Mouse (Mus musculus): ENCODE measurements around the gene Ralgps1. TPM values are rescaled to one million over a fixed set of nuclear protein-coding genes. Genes with fewer than 3 reads are reported as not detected.

The Ralgps1 gene
- polyA plus RNA-seq, 1 experiment from 2014 or later, result 0.63 TPM

- H3K9me3 ChIP-seq (replicated peaks), result no peaks in the 10 kb centered on the region
- no peak for ATAC-seq (ENCODE audit: low read depth)
- H3K27me3 ChIP-seq, result no peaks in the 10 kb centered on the region
- no peak overlapping the region for H3K4me3 ChIP-seq (replicated peaks)
- H3K4me2 ChIP-seq, result no peak overlapping the region
- no peaks in the 10 kb centered on the region for H3K36me3 ChIP-seq
- no peak overlapping the region for H3K27ac ChIP-seq
- H3K4me1 ChIP-seq (replicated peaks), result peaks cover 54% of the 10 kb centered on the region
- no peak overlapping the region for H3K9ac ChIP-seq
- 77% methylated on average over 9 of the region's 9 CpGs for whole genome bisulfite sequencing (ENCODE audit: insufficient replicate concordance)
- no peak for DNase-seq
Measured at GRCm38 (mm10) chr2:33254318-33254985, 116.8 kb downstream of the Ralgps1 start.

GRCm38 (mm10) chr2:33253572-33254190 is 117.6 kb downstream of the Ralgps1 start:
- WGBS (ENCODE audit: insufficient replicate concordance), result 48% methylated on average over 4 of the region's 4 CpGs
- H3K36me3 ChIP-seq, result no peaks in the 10 kb centered on the region
- peaks cover 62% of the 10 kb centered on the region for H3K4me1 ChIP-seq (replicated peaks)
- DNase-seq (no peak), ATAC-seq (ENCODE audit: low read depth) (no peak)
- H3K4me3 ChIP-seq (replicated peaks), result no peak overlapping the region
- H3K27ac ChIP-seq, result no peak overlapping the region
- H3K9me3 ChIP-seq (replicated peaks), result no peaks in the 10 kb centered on the region
- H3K4me2 ChIP-seq, result no peak overlapping the region
- H3K27me3 ChIP-seq, result no peaks in the 10 kb centered on the region
- no peak overlapping the region for H3K9ac ChIP-seq

DNA sequence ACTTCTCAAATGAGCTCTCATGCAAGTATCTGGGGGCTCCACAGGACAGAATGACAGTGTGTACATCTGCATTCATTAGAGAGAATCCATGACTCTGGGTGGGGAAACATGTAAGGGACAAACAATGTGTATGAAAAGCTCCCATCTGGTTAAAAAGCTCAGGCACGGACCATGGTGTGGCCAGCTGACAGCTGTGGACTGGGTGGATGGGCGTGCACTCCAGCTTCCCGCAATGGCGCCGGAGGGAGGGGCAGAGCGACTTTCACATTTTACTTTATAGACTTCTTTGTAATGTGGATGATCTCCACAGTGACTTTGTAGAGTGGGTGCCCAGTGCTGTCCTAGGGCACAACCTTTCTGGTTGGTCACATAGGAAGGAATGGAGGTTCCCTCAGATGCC is 118.5 kb downstream of the Ralgps1 start:
- DNase-seq (no peak), ATAC-seq (ENCODE audit: low read depth) (no peak)
- 80% methylated on average over 6 of the region's 6 CpGs for WGBS (ENCODE audit: insufficient replicate concordance)
- Histone ChIP-seq H3K4me1 (replicated peaks) (peaks cover 70% of the 10 kb centered on the region), H3K9ac (no peak overlapping the region), H3K27ac (no peak overlapping the region), H3K4me2 (no peak overlapping the region), H3K36me3 (no peaks in the 10 kb centered on the region), H3K9me3 (replicated peaks) (no peaks in the 10 kb centered on the region), H3K4me3 (replicated peaks) (no peak overlapping the region), H3K27me3 (no peaks in the 10 kb centered on the region)

- Histone ChIP-seq H3K36me3 (no peaks in the 10 kb centered on the region), H3K4me3 (replicated peaks) (no peak overlapping the region), H3K4me1 (replicated peaks) (peaks cover 47% of the 10 kb centered on the region), H3K9me3 (replicated peaks) (no peaks in the 10 kb centered on the region), H3K27ac (peak overlapping the region; percentile 2; the same call in 1 of the 2 replicates), H3K4me2 (no peak overlapping the region), H3K9ac (no peak overlapping the region), H3K27me3 (no peaks in the 10 kb centered on the region)
- WGBS (ENCODE audit: insufficient replicate concordance), result 51% methylated on average over 3 of the region's 3 CpGs
- ATAC-seq (ENCODE audit: low read depth), result no peak
- DNase-seq, result no peak
Measured at GRCm38 (mm10) chr2:33249922-33250633, 121.2 kb downstream of the Ralgps1 start.

DNA sequence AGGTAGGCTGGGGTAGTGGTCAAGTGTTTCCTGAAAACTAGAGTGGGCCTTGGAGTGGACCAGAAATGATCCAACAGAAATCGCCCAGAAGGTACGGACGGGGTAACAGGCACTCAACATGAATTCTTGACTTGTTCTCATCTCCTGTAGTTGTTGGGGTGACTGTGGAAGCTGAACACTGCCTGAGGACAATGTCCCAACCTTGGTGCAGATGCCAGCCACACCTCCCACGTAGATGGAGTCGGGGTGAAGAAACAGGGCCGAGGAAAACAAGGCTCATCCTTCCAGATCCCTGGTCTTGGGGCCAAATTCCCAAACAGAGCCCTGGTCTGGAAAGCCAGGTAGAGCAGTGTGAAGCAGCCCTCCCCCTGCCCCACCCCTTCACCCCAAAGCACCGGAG is 122.7 kb downstream of the Ralgps1 start:
- Histone ChIP-seq H3K27ac (no peak overlapping the region), H3K4me2 (no peak overlapping the region), H3K36me3 (no peaks in the 10 kb centered on the region), H3K9me3 (replicated peaks) (no peaks in the 10 kb centered on the region), H3K9ac (no peak overlapping the region), H3K4me1 (replicated peaks) (peaks cover 32% of the 10 kb centered on the region), H3K4me3 (replicated peaks) (no peak overlapping the region), H3K27me3 (no peaks in the 10 kb centered on the region)
- no peak for DNase-seq
- ATAC-seq (ENCODE audit: low read depth), result no peak
- WGBS (ENCODE audit: insufficient replicate concordance), result 80% methylated on average over 7 of the region's 7 CpGs

DNA sequence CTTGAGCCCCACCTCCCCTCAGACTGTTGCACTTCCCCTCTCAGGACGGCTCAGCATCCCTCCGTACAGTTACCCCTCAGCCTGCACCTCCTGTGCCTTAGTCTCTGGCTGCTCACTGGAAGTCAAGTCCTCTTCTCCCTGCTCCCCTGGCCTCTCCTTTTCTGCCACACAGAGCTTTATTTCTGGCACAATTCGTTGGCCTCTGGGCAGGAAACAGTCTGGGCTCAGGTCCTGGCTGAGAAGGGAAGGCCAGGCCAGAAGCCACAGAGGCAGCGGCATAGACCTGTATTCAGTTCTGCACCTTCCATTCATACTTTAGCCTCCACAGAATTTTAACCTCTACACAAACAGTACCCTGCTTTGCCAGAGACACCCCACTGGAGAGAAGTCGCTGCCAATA is 124.4 kb downstream of the Ralgps1 start:
- WGBS (ENCODE audit: insufficient replicate concordance), result 50% methylated on average over 5 of the region's 5 CpGs
- H3K4me1 ChIP-seq (replicated peaks), result peaks cover 27% of the 10 kb centered on the region
- no peak overlapping the region for H3K9ac ChIP-seq
- H3K9me3 ChIP-seq (replicated peaks), result no peaks in the 10 kb centered on the region
- H3K4me3 ChIP-seq (replicated peaks), result no peak overlapping the region
- no peaks in the 10 kb centered on the region for H3K27me3 ChIP-seq
- H3K4me2 ChIP-seq, result no peak overlapping the region
- no peaks in the 10 kb centered on the region for H3K36me3 ChIP-seq
- H3K27ac ChIP-seq, result no peak overlapping the region
- ATAC-seq (ENCODE audit: low read depth) (no peak), DNase-seq (no peak)

- H3K9me3 ChIP-seq (replicated peaks), result no peaks in the 10 kb centered on the region
- H3K36me3 ChIP-seq, result no peaks in the 10 kb centered on the region
- H3K27ac ChIP-seq, result no peak overlapping the region
- H3K9ac ChIP-seq, result no peak overlapping the region
- no peaks in the 10 kb centered on the region for H3K27me3 ChIP-seq
- DNase-seq, result no peak
- no peak for ATAC-seq (ENCODE audit: low read depth)
- H3K4me1 ChIP-seq (replicated peaks), result peaks cover 27% of the 10 kb centered on the region
- H3K4me3 ChIP-seq (replicated peaks), result no peak overlapping the region
- H3K4me2 ChIP-seq, result no peak overlapping the region
Measured at GRCm38 (mm10) chr2:33245350-33245749, 125.9 kb downstream of the Ralgps1 start.

DNA sequence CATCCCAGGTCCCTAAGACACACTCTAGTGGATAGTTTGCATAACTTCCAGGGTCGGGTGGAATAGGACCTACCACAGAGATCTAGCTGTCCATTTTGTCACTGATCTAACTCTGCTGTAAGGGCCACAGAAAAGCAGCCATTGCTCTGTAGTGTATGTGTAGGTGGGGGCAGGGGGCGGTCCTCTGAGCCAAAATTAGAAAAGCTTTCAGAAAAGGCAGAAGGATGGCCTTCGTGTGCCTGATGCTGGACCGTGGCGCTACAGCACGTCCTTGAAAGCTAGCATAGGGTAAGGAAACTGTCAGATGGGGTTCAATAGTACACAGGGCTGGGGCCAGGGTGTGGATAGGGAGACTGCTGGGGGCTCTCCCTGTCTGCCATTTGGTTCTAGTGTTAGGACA is 126.4 kb downstream of the Ralgps1 start:
- H3K27ac ChIP-seq, result no peak overlapping the region
- no peak overlapping the region for H3K4me3 ChIP-seq (replicated peaks)
- ATAC-seq (ENCODE audit: low read depth) (no peak), DNase-seq (no peak)
- no peak overlapping the region for H3K4me2 ChIP-seq
- WGBS (ENCODE audit: insufficient replicate concordance), result 67% methylated on average over 6 of the region's 6 CpGs
- peaks cover 22% of the 10 kb centered on the region for H3K4me1 ChIP-seq (replicated peaks)
- no peak overlapping the region for H3K9ac ChIP-seq
- H3K27me3 ChIP-seq, result no peaks in the 10 kb centered on the region
- H3K36me3 ChIP-seq, result no peaks in the 10 kb centered on the region
- H3K9me3 ChIP-seq (replicated peaks), result no peaks in the 10 kb centered on the region

- Histone ChIP-seq H3K27me3 (no peaks in the 10 kb centered on the region), H3K4me2 (no peak overlapping the region), H3K36me3 (no peaks in the 10 kb centered on the region), H3K9ac (no peak overlapping the region), H3K27ac (no peak overlapping the region), H3K4me1 (replicated peaks) (no peaks in the 10 kb centered on the region), H3K4me3 (replicated peaks) (no peak overlapping the region), H3K9me3 (replicated peaks) (no peaks in the 10 kb centered on the region)
- WGBS (ENCODE audit: insufficient replicate concordance), result 78% methylated on average over 6 of the region's 6 CpGs
- DNase-seq, result no peak
- ATAC-seq (ENCODE audit: low read depth), result no peak
Measured at GRCm38 (mm10) chr2:33237581-33237980, 133.7 kb downstream of the Ralgps1 start.

DNA sequence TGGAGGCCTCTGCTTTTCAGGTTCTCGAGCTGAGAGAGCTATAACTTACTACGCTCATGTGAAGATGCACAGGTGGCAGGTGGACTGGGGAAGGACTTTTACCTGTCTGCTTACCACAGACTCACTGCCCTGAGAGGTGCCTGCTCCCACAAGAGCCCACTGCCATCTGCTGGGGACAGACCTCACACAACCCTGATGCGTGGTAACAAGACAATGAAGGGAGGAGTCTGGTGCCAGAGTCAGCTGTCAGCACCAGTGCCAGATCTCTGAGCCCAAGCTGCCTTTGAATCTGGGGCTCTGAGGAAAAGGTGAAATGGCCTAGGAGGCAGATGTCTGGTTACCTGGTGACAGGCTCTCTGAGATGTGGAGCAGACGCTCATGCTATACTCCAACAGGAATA is 136.4 kb downstream of the Ralgps1 start:
- H3K9me3 ChIP-seq (replicated peaks), result no peaks in the 10 kb centered on the region
- no peak overlapping the region for H3K27ac ChIP-seq
- DNase-seq (no peak), ATAC-seq (ENCODE audit: low read depth) (no peak)
- 67% methylated on average over 4 of the region's 4 CpGs for WGBS (ENCODE audit: insufficient replicate concordance)
- no peak overlapping the region for H3K9ac ChIP-seq
- no peaks in the 10 kb centered on the region for H3K27me3 ChIP-seq
- no peaks in the 10 kb centered on the region for H3K4me1 ChIP-seq (replicated peaks)
- H3K4me3 ChIP-seq (replicated peaks), result no peak overlapping the region
- H3K4me2 ChIP-seq, result no peak overlapping the region
- no peaks in the 10 kb centered on the region for H3K36me3 ChIP-seq

DNA sequence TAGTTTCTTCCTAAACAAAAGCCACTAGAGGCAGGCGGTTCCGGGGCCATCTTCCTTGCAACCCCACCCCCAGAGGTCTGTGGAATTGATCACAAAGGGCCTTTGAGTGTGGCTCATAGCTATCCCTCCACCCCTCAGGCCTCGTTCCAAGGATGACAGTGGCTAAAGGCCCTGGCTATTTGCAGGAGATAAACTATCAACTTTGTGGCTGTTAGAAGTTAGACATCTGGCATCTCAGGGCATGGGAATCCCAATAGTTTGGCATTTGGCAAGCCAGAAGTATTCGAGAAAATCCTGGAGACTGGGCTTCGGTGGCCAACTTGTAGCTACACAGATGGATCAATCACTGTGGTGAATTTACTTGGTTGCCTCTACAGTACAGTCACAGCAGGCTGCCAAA is 137.4 kb downstream of the Ralgps1 start:
- H3K9me3 ChIP-seq (replicated peaks), result no peaks in the 10 kb centered on the region
- WGBS (ENCODE audit: insufficient replicate concordance), result 72% methylated on average over 5 of the region's 5 CpGs
- no peaks in the 10 kb centered on the region for H3K36me3 ChIP-seq
- DNase-seq (no peak), ATAC-seq (ENCODE audit: low read depth) (no peak)
- no peak overlapping the region for H3K4me2 ChIP-seq
- no peaks in the 10 kb centered on the region for H3K4me1 ChIP-seq (replicated peaks)
- H3K27ac ChIP-seq, result no peak overlapping the region
- H3K9ac ChIP-seq, result no peak overlapping the region
- no peaks in the 10 kb centered on the region for H3K27me3 ChIP-seq
- H3K4me3 ChIP-seq (replicated peaks), result no peak overlapping the region

Data from liver, embryonic 13.5 days (tissue).